16 mouse cellular contexts compared by ENCODE assay signal in the genomic region with DNA sequence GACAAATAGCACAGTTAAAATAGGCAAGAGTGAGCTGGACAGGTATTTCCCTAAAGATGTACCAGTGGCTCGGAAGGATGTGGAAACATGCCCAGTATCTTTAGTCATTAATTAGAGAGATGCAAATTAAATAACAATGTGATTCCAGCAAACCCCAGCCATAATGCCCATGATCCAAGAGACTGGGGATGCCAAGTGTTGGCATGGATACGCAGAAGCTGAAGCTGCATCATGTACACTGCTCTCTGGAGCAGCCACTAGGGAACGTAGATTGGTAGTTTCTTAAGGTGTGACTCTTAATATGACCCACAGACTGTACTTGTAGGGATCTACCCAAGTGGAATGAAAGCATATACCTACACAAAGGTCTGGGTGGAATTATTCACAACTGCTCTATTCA. TPM values are rescaled to one million over a fixed set of nuclear protein-coding genes. Genes with fewer than 3 reads are reported as not detected.
"Had no signal": no experiment of that assay in that cellular context is flagged by ENCODE, and none has a peak within 500 bp of the region (broad histone marks: within the 10 kb centered on the region; RNA-seq: fewer than 3 reads in every experiment).

No protein-coding gene starts in this region.

- H3K27ac ChIP-seq: kidney, postnatal 0 days; limb, embryonic 10.5 days; liver, embryonic 15.5 days; neural tube, embryonic 15.5 days had no signal

- H3K27me3 ChIP-seq: liver, embryonic 15.5 days; neural tube, embryonic 15.5 days had no signal

- H3K36me3 ChIP-seq: limb, embryonic 10.5 days; liver, embryonic 15.5 days; neural tube, embryonic 15.5 days had no signal

- H3K4me3 ChIP-seq: limb, embryonic 10.5 days; liver, embryonic 15.5 days; myocyte; neural tube, embryonic 15.5 days had no signal

- H3K9me3 ChIP-seq: limb, embryonic 10.5 days; liver, embryonic 15.5 days; neural tube, embryonic 15.5 days had no signal

- H3K4me1 ChIP-seq: limb, embryonic 10.5 days had no signal

- DNase-seq: kidney, adult 9 months; kidney, postnatal 4 days; lung, embryonic 14.5 days; lung, postnatal 10 days; lung, postnatal 4 days; right cerebral cortex, adult 18-20 months; right cerebral cortex, postnatal 25 days; thymus, postnatal 36 days had no signal

- H3K4me2 ChIP-seq: liver, embryonic 11.5 days; liver, embryonic 15.5 days; lung, embryonic 14.5 days; midbrain, embryonic 11.5 days; neural tube, embryonic 15.5 days had no signal

- H3K9ac ChIP-seq: liver, embryonic 15.5 days; lung, embryonic 14.5 days; neural tube, embryonic 15.5 days had no signal

RNA-seq across cellular contexts. Expression of gene Vstm4, which starts 50.0 kb away (rescaled TPM):
- total RNA-seq: megakaryocyte, adult 5-6 weeks had no signal
- polyA plus RNA-seq: myocyte had no signal
